7 mouse cellular contexts compared by ENCODE assay signal in genomic region chr6:124711824-124712782, GRCm38 (mm10). TPM values are rescaled to one million over a fixed set of nuclear protein-coding genes. Genes with fewer than 3 reads are reported as not detected.
DNase-seq lines count a peak whose midpoint lies in the region; ATAC-seq lines count a peak whose summit lies in the region.

Emg1 (minus strand) TSS chr6:124712178.
Phb2 (plus strand) TSS chr6:124712336.

- peak within 1 kb of the TSS; percentile 95 for H3K4me3 ChIP-seq in intestine, embryonic 16.5 days (ENCODE audit: low read length)
- H3K4me3 ChIP-seq in midbrain, embryonic 11.5 days (ENCODE audit: low read depth, low read length) = peak within 1 kb of the TSS; percentile 91

- ATAC-seq in intestine, embryonic 16.5 days = peak; percentile 96
- ATAC-seq in midbrain, embryonic 11.5 days (ENCODE audit: low FRiP score) = peak; percentile 97

- no peaks in the 10 kb centered on the region for H3K9me3 ChIP-seq in intestine, embryonic 16.5 days (ENCODE audit: control insufficient read depth, low read length)
- H3K9me3 ChIP-seq in midbrain, embryonic 11.5 days (ENCODE audit: control insufficient read depth, low read length) = no peaks in the 10 kb centered on the region

- H3K36me3 ChIP-seq in intestine, embryonic 16.5 days (ENCODE audit: control insufficient read depth, insufficient read depth, low read length) = peaks cover 9% of the 10 kb centered on the region
- H3K36me3 ChIP-seq in midbrain, embryonic 11.5 days (ENCODE audit: control insufficient read depth, insufficient read depth, low read length) = peaks cover 4% of the 10 kb centered on the region; the same call in 1 of the 2 replicates

- peak; percentile 97 for DNase-seq in adrenal gland, adult 8-10 months
- peak; percentile 98 for DNase-seq in embryo, embryonic 9.5 days (ENCODE audit: extremely low spot score)
- peak; percentile 94 to 98 for DNase-seq in gastrocnemius, postnatal 4 days (ENCODE audit: low spot score in 2 of 2)
- DNase-seq in left cerebral cortex, postnatal 36 days (ENCODE audit: low spot score in 2 of 2) = peak; percentile 97 to 99
- peak; percentile 100 for DNase-seq in midbrain, embryonic 11.5 days (ENCODE audit: low spot score, missing footprints)
- peak; percentile 97 for DNase-seq in skeletal muscle tissue, adult 2 months (ENCODE audit: low read depth, low spot score)

- peak within 1 kb of the TSS; percentile 94 for H3K27ac ChIP-seq in intestine, embryonic 16.5 days (ENCODE audit: low read length)
- peak within 1 kb of the TSS; percentile 53; the same call in 1 of the 2 replicates for H3K27ac ChIP-seq in midbrain, embryonic 11.5 days (ENCODE audit: low read depth, low read length)

- peak within 1 kb of the TSS; percentile 85 for H3K4me2 ChIP-seq in intestine, embryonic 16.5 days (ENCODE audit: low read depth, low read length)
- peak within 1 kb of the TSS; percentile 98 for H3K4me2 ChIP-seq in midbrain, embryonic 11.5 days

- peak within 1 kb of the TSS; percentile 96 for H3K9ac ChIP-seq in intestine, embryonic 16.5 days (ENCODE audit: low read depth, low read length)
- H3K9ac ChIP-seq in midbrain, embryonic 11.5 days (ENCODE audit: low read length) = peak within 1 kb of the TSS; percentile 91

- H3K4me1 ChIP-seq in intestine, embryonic 16.5 days (ENCODE audit: control insufficient read depth, insufficient read depth, low read length) = peaks cover 35% of the 10 kb centered on the region
- peaks cover 16% of the 10 kb centered on the region for H3K4me1 ChIP-seq in midbrain, embryonic 11.5 days (ENCODE audit: control insufficient read depth, insufficient read depth, low read length)

- intact Hi-C loops in left cerebral cortex, postnatal 36 days (cut with DNase I) = loop anchor here (1.0 kb wide), 2 partner anchors 29 to 33 kb away; partner anchors contain the start of gene Grcc10

- H3K27me3 ChIP-seq in intestine, embryonic 16.5 days (replicated peaks; ENCODE audit: control insufficient read depth, insufficient read depth, low read length) = no peaks in the 10 kb centered on the region
- H3K27me3 ChIP-seq in midbrain, embryonic 11.5 days (ENCODE audit: control insufficient read depth, insufficient read depth, low read length) = no peaks in the 10 kb centered on the region

- under 1% methylated on average over 73 of the region's 76 CpGs for WGBS in intestine, embryonic 16.5 days
- under 1% methylated on average over 76 of the region's 76 CpGs for WGBS in midbrain, embryonic 11.5 days

RNA-seq across cellular contexts. Expression of gene Emg1, which starts in this region (rescaled TPM):
- total RNA-seq in adrenal gland, adult 8-10 months (2022) = 10 to 100 TPM; 81.9 to 100.0 (median 86.2) TPM
- total RNA-seq in gastrocnemius, postnatal 4 days (2021) = 10 to 100 TPM; 71.0 to 82.6 TPM
- polyA plus RNA-seq in intestine, embryonic 16.5 days (2015; fragmentation: Nextera tagmentation; extraction: Ambion mirVana) = 202 and 222 TPM in 2 replicates
- total RNA-seq in left cerebral cortex, postnatal 36 days (2021) = 10 to 100 TPM; 41.8 to 45.9 TPM
- 215 and 219 TPM in 2 replicates for polyA plus RNA-seq in midbrain, embryonic 11.5 days (2014; fragmentation: Nextera tagmentation; extraction: Ambion mirVana)

RNA-seq across cellular contexts. Expression of gene Phb2, which starts in this region (rescaled TPM):
- 100 to 1,000 TPM; 255 to 303 (median 272) TPM for total RNA-seq in adrenal gland, adult 8-10 months (2022)
- total RNA-seq in gastrocnemius, postnatal 4 days (2021) = 100 to 1,000 TPM; 234 to 238 TPM
- polyA plus RNA-seq in intestine, embryonic 16.5 days (2015; fragmentation: Nextera tagmentation; extraction: Ambion mirVana) = 471 and 489 TPM in 2 replicates
- total RNA-seq in left cerebral cortex, postnatal 36 days (2021) = 100 to 1,000 TPM; 113 to 127 TPM
- 343 and 353 TPM in 2 replicates for polyA plus RNA-seq in midbrain, embryonic 11.5 days (2014; fragmentation: Nextera tagmentation; extraction: Ambion mirVana)

Comparison
In these comparisons a context has a peak if more than half of its experiments do, and no peak if none do; other contexts are left out.
1. Peak in every context shown above with its lines: DNase-seq, ATAC-seq, H3K4me3 ChIP-seq and H3K27ac ChIP-seq.